Mouse (Mus musculus) common myeloid progenitor, adult 5-6 weeks (primary cell): ENCODE data around the gene Cfd. TPM values are rescaled to one million over a fixed set of nuclear protein-coding genes. Genes with fewer than 3 reads are reported as not detected.

Source experiments
- ATAC-seq: replicated peaks from 2 replicates; pipeline ENCODE4 v1.8.0; 2016; ENCODE audit warnings: low read depth, mild to moderate bottlenecking, moderate TSS enrichment, inconsistent platforms; ENCODE audit not compliant: poor library complexity, severe bottlenecking
- total RNA-seq: library from RNA; stranded (forward); fragments of 200-1000, 187-1606 nt; gene quantifications from 2 replicates; pipeline ENCODE4 v1.2.3, GENCODE M21; 2017

The Cfd gene
- not detected in 2 replicates for total RNA-seq

DNA sequence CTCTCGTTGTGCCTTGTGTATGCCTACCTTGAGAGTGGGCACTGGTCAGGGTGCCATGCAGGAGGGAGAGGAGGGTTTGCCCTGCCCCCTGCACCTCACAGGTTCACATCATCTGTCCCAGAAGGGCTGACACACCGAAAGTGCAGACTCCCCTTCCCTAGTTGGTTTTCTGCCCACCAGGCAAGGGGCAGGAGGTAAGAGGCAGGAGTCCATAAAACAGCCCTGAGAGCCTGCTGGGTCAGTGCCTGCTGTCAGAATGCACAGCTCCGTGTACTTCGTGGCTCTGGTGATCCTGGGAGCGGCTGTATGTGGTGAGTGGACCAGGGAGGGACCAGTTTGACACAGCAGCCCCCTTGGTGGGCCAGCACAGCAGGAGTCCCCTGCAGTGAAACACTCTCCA is at the start of gene Cfd:
Gene Cfd (plus strand): TSS at position 184 of the 400 bp plus-strand sequence.
- ATAC-seq, result no peak

GRCm38 (mm10) chr10:79842322-79842721 is 48.3 kb upstream of the Cfd start:
- no peak for ATAC-seq

DNA sequence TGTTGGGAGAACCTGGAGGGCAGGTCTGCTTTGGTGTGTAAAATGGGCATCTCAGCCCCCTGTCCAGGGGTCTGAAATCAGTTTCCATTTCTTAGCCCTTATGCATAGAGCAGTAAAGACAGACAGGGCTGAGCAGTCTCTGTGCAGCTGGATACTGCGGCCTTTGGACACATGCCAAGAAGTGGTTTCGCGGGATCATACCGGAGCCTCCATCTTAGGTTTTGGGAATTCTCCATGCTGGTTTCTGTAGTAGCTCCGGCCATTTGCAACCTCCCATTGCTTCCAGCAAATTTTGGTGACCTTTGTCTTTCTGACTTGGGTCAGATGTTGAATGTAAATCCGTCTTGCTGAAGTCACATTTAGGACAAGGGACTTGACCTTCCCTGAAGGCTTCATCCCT is 47.2 kb upstream of the Cfd start:
- no peak for ATAC-seq

DNA sequence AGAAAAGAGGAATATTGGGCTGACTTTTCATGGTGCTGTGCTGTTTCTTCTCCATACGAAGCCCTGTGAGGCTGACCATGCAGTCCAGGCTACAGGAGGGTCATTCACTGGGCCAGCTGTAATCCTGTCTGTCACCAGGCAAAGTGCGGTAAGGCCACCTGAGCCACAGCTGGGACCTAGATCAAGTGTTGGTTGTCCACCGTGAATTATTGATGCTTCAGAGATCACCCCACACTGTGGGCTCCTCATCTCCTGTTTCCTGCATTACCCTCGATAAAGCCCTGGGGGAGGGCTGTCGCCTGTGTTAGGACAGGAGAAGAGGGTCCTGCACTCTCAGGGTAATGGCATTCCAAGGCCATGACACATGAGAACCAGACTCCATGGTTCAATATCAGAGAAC is 44.1 kb upstream of the Cfd start:
- ATAC-seq, result no peak

DNA sequence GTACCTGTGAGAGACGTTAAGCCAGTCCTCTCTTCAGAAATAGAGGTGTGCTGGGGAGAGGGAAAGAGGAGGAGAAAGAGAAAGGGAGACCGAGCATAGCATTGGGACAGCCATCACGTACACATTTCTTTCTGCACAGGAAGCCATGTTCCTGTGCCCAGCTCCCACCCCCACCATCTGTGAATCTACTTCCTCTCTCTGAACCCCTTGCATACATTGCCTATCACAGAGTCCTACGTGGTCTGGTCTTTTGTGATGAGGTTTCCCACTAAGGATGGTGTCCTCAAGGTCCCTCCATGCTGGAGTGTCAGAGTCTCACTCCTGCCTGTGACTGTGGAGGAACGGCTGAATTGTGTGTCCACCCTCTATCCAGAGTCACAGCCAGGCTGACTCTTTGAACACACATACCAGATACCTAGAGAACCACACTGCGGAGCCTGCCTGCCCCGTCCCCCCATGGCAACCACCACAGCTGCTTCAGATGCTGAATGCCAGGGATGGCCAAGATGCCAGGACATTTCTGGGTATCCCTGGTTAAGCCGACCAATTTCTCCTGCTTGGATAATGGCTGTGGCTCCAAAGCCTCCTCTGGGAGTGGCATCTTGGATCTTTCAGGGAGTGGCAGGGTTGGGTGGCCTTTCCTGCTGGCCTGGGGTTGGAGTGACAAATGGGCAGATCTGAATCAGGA is 40.6 kb upstream of the Cfd start:
- 0 out of 2 replicates have a peak, but pooled peaks have one; percentile 8 for ATAC-seq

- ATAC-seq, result no peak
Observed at GRCm38 (mm10) chr10:79851653-79852052, 39.0 kb upstream of the Cfd start.

- ATAC-seq, result no peak
Observed at GRCm38 (mm10) chr10:79852107-79852789, 38.4 kb upstream of the Cfd start.

- ATAC-seq, result no peak
Observed at GRCm38 (mm10) chr10:79852827-79853226, 37.8 kb upstream of the Cfd start.

DNA sequence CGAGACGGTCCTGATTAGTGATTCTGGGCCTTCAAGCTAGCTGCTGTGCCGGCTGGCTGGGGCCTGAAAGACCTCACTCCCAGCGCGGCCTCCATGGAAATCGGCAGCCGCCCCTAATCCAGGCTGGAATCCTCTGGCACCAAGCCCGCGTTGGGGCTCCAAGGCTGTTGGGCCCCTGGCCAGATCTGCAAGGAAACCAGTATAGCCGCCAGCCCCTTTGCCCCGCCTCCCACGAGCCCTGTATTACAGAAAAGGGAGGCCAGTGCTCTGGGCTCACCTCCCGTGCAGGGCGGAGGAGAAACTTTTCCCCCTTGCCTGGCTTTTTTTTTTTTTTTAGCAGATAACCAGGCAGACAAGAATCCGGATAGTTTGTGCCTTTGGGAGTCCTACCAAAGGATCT is 37.3 kb upstream of the Cfd start:
- ATAC-seq, result 0 out of 2 replicates have a peak, but pooled peaks have one; percentile 6

DNA sequence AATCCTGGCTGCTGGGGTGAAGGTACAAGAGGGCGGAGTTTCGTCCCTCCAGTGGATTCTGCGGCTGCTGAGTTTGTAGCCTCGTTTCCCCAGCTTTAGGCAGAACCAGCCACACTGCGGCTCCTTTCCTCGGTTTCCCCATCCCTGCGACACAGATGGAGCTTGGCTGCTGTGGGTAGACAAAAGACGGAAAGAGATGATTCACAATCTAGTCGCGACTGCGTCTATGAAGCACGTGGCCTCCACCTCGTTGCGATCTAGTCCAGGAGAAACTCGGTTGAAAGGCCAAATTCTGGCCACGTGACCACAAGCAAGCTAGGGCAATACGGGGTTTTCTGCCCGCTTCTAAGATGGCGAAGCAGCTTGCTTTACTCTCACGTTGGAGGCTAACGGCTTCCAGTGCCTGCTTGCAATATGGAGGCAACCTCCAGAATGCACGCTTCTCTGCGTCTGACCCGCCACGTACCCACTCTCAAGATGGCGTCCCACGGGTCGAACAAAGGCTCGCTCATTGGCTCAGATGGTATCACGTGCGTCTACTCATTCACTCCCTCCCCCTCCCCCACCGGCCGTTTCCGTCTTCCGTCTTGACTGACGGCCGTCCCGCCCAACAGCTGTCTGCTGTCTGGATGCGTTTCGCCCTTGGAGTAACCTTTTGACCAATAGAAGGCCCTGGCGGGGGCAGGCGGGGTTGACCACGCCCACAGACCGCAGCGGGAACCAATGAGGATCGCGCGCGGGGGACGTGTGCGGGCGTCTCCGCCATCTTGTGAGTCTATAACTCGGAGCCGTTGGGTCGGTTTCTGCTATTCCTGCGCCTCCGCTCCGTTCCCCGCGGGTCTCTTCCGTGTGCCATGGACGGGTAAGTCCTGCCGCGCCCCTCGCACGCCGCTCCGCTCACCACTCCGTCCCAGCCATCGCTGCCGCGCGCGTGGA is 36.5 kb upstream of the Cfd start, which contains the start of gene Ptbp1:
Gene Ptbp1 (plus strand): TSS at position 568 of the 936 bp plus-strand sequence.
- peak; percentile 78 for ATAC-seq

DNA sequence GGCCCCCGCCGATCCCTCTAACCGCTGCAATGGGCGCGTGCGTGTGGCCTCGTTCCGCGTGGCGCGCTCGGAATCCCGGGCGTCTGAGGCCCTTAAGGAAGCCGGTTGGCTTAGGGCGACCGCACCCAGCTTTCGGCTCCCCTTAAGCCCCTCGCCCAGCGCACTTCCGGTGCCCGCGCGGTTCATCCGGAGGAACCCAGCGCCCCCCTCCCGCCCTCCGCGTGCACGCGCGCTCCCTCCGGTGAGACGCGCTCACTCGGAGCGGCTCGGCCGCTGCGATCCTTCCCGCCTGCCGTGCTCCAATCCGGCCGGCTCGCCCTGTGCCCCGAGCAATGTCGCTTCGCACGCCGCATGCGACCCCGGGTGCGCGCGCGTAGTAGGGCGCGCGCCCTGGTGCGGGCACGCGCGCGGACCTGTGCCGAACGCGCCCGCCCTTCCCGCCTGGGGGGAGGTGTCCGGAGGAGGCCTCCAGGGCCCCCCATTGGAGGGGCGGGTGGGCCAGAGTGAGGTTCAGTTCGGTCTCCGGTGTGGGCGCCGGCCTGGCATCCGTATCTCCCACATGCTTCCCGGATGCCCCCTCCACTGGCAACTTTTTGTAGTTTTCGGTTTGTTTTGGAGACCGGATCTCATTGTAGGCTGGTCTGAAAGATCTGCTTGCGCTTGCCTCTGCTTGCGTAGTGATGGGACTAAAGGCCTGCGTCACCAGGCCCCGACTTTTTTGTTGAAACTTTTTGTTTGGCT is 35.7 kb upstream of the Cfd start:
- no peak for ATAC-seq

DNA sequence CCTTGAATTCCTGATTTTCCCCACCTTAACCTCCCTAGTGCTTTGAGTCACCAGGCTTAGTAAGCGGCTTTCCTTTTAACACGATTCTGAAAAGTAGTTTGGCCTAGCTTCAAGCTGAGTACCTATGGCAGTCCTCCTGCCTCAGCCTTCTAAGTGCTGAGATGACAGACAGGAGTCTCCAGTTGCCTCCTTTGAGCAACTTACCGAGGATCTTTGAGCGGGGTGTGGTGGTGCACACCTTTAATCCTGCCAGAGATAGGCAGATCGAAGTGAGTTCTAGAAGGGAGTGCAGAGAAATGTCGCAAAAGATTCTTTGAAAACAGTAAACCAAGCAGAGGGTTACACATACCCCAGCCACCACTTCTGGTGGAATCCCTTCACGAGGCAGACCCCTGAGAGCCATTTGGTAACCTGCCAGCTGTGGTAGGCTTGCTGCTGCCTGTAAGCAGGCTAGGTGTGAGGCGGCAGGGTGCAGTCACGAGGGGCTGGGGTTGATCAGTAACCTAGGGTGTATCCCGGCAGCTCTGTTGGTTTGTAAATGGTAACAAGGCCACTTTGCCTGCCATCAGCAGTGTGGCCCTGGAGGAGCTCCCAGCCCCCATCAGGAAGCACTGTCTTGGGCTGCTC is 35.0 kb upstream of the Cfd start:
- ATAC-seq, result no peak

DNA sequence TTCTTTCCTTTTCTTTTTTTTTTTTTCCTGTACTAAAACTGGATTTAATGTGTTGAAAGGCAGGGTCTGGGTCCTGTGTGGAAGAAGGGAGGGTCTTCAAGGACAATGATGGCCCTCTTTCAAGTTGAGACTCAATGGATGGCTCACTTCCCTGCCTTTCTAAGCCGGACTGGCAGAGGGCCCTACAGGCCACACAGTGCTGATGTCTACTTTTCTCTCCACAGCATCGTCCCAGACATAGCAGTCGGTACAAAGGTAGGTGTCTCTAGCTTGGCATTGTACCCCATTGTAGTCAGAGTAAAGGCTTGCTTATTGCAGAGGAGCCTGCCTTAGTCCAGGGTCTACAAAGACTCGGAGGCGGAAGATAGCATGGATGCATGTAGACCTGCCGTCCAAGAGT is 34.4 kb upstream of the Cfd start:
- ATAC-seq, result no peak

- ATAC-seq, result no peak
Observed at GRCm38 (mm10) chr10:79856704-79857451, 33.8 kb upstream of the Cfd start.

DNA sequence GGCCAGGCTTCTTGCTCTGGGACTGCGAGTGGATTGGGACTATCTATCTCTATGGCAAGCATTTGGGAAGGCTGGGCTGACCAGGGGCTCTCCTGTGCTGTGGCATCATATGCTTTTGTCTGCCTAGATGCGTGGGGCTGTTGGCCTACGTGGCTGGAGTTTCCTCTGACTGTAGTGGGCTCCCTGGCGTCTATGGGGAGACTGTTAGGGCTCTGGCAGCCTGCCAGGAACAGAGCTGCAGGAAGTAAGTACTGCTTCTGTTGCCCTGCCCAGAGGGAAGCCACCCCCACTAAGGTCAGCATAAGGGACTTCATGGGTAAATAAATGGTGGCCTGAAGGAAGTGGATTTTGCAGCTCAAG is 33.2 kb upstream of the Cfd start:
- 0 out of 2 replicates have a peak, but pooled peaks have one; percentile 12 for ATAC-seq

- ATAC-seq, result no peak
Observed at GRCm38 (mm10) chr10:79857894-79858293, 32.8 kb upstream of the Cfd start.

- no peak for ATAC-seq
Observed at GRCm38 (mm10) chr10:79858416-79859074, 32.1 kb upstream of the Cfd start.

GRCm38 (mm10) chr10:79859116-79859515 is 31.5 kb upstream of the Cfd start:
- ATAC-seq, result no peak
